Mouse (Mus musculus): ENCODE results near the gene Nom1. TPM values are rescaled to one million over a fixed set of nuclear protein-coding genes. Genes with fewer than 3 reads are reported as not detected.
A peak's percentile ranks its signal among the peaks of the same experiment; 100 is the strongest.
"Not testable (repeated sequence)": the region's sequence is repeated elsewhere in the genome, so short reads cannot be mapped to it uniquely, and the experiment has no call there.

Nom1 gene
- polyA plus RNA-seq (2016; fragmentation: Nextera tagmentation; extraction: Ambion mirVana) = 35.8 and 36.4 TPM in 2 replicates

DNA sequence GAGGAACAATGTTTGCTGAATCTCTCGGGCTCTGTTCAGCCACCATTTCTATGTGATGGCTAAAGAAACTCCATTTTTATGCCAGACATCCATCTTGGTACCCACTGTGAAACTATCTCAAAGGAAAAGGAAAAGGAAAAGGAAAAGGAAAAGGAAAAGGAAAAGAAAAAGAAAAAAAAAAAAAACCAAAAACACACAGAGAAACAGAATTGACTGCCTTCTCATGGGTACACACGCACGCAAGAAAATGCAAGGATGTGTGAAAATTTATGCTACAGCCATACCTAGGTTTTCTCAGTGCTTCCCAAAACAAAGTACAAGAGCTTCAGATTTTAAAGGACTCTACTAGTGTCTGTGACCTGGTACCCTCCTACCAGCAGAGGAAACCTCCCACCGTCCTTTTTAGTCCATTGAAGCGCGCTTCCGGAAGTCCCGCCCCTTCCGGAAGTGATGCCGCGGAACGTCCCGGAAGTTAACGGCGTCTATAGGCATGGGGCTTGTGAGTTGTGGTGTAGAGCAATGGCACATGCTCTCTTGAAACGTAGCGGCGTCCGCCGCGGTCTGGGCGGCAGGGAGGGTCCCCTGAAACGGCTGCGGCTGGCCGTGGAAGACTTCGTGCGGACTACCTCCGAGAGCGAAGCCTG lies at the start of gene Nom1:
Gene Nom1 (plus strand): TSS at position 437 of the 644 bp plus-strand sequence.
- DNase-seq (ENCODE audit: low spot score) = peak; percentile 93
- H3K9me3 ChIP-seq = no peaks in the 10 kb centered on the region
- H3K4me3 ChIP-seq = peak within 1 kb of the TSS; percentile 97
- 5% methylated on average over 29 of the region's 29 CpGs for WGBS
- H3K4me1 ChIP-seq = peaks cover 19% of the 10 kb centered on the region
- H3K27me3 ChIP-seq (replicated peaks; ENCODE audit: low read depth, poor library complexity, severe bottlenecking) = 0 out of 2 replicates have a peak, but pooled peaks cover 7% of the 10 kb centered on the region
- peak within 1 kb of the TSS; percentile 86 for H3K27ac ChIP-seq (replicated peaks)
- peaks cover 35% of the 10 kb centered on the region for H3K36me3 ChIP-seq (replicated peaks)

DNA sequence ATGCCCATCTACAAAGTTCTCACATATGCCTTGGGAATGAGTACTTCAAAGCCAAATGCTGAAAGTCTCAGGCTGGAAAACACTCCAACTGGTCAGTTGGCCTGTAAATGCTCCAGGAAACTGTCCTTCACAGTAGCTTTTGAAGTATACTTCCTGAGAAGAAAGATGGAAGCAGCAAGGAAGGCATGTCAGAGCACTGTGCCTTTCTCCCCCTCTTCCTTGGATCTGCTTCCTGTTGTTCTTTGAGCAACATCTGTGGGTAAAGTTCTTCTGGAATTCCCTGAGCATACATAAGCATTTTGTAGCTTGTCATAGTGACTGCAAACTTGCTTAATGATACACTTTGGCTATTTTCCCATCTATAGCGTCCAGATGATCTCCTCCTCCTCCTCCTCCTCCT lies 46.9 kb upstream of the Nom1 start:
- no peaks in the 10 kb centered on the region; the same call in 1 of the 2 replicates for H3K27me3 ChIP-seq (replicated peaks; ENCODE audit: low read depth, poor library complexity, severe bottlenecking)
- no peak overlapping the region for H3K27ac ChIP-seq (replicated peaks)
- no peak for DNase-seq (ENCODE audit: low spot score)
- H3K4me3 ChIP-seq = no peak overlapping the region
- WGBS = 67% methylated on average over 1 of the region's 1 CpGs
- H3K9me3 ChIP-seq = no peaks in the 10 kb centered on the region
- H3K4me1 ChIP-seq = peaks cover 8% of the 10 kb centered on the region; the same call in 1 of the 2 replicates
- H3K36me3 ChIP-seq (replicated peaks) = no peaks in the 10 kb centered on the region

DNA sequence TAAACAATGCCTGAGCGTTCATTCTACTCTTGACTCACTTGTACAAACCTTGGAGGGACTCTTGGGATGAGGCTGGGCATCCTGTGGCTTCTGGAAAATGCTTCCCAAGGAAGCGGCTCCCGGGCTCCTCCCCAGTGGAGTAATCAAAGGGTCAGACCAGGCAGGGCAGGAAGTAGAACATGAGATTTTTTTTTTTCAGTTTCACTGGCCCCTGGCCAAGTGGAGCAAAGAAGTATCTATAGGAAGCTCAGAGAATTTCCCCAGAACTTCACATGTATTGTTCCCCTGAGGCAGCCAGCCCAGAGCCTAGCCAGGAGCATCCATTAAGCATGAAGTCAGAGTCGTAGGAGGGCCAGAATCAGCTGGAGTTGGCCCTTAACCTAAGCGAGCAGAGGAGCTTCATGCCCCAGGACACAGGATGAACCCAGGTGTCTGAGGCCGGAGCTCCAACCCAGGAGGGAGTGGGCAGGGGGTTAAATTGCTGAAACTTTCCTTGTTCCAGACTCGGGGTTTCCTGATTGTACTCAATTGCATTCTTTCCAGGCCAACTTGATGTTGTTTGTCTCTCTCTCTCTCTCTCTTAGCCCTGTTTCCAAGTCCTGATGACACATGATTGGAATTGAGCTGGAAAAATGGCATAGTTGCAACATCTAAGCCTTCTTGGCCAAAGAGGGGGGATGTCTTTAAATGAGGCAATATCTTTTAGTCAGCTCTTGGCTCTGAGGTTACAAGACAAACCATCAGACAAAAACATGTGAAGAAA lies 46.1 kb upstream of the Nom1 start:
- peaks cover 8% of the 10 kb centered on the region; the same call in 1 of the 2 replicates for H3K4me1 ChIP-seq
- no peak overlapping the region for H3K27ac ChIP-seq (replicated peaks)
- no peak for DNase-seq (ENCODE audit: low spot score)
- no peaks in the 10 kb centered on the region for H3K9me3 ChIP-seq
- no peak overlapping the region for H3K4me3 ChIP-seq
- H3K27me3 ChIP-seq (replicated peaks; ENCODE audit: low read depth, poor library complexity, severe bottlenecking) = no peaks in the 10 kb centered on the region; the same call in 1 of the 2 replicates
- 50% methylated on average over 7 of the region's 7 CpGs for WGBS
- H3K36me3 ChIP-seq (replicated peaks) = no peaks in the 10 kb centered on the region

DNA sequence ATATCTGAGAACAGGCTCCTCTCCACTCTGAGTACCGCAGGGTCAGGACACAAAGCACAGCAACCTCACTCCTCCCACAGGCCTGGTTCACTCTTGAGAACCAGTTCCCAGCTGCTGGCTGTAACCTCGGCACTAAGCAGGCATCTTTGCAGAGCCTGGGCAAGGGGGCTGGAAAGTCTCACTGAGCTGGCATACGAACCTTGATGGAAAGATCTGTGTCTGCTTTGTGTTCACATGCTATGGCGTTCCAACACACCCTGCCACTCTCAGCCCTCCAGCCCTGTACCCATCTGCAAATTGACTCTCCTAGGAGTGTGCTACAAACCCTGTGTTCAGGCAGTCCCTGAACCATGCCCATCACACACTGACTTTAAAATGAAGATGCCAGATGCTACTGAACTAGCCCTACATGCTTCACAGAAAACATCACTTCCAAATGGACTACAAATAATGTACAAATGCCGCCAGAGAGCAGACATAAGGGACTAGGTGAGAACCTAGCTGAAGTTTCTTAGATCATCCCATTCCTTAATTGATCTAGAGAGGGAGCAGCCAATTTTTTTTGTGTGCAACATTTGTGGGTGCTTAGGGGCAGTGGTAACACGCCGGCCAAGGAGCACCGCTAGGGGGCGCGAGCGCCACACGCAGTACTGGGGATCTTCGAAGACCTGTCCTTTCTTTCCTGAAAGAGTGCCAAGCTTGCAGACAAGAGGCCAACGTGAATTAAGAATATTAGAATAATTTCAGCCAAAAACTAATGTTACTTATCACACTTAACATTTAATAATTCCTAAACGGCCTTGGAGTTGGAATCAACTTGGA lies 45.3 kb upstream of the Nom1 start:
- peak; percentile 84 for DNase-seq (ENCODE audit: low spot score)
- Histone ChIP-seq H3K27me3 (replicated peaks; ENCODE audit: low read depth, poor library complexity, severe bottlenecking) (no peaks in the 10 kb centered on the region; the same call in 1 of the 2 replicates), H3K4me1 (peaks cover 8% of the 10 kb centered on the region; the same call in 1 of the 2 replicates), H3K36me3 (replicated peaks) (no peaks in the 10 kb centered on the region), H3K27ac (replicated peaks) (no peak overlapping the region), H3K4me3 (no peak overlapping the region), H3K9me3 (no peaks in the 10 kb centered on the region)
- 23% methylated on average over 15 of the region's 15 CpGs for WGBS

DNA sequence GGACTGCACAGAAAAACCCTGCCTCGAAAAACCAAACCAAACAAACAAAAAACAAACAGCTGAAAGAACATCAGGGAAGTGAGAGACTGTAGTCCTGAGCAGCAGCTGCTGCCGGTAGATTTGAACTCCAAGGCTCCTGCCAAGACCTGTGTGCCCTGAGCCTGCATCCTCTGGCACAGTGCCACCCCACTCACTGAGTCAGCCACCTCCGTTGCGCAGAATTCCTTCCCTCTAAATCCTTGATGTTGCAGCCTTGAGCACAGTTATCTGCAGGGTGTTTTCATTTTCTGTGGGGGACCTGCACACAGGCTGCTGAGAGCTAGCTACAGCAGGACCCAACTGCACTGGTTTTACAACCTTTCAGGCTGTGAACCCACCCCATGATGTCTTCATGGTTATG lies 36.0 kb upstream of the Nom1 start:
- 74% methylated on average over 4 of the region's 4 CpGs for WGBS
- 0 out of 2 replicates have a peak, but pooled peaks cover 2% of the 10 kb centered on the region for H3K9me3 ChIP-seq
- no peaks in the 10 kb centered on the region for H3K4me1 ChIP-seq
- no peak overlapping the region for H3K27ac ChIP-seq (replicated peaks)
- H3K36me3 ChIP-seq (replicated peaks) = no peaks in the 10 kb centered on the region
- no peak for DNase-seq (ENCODE audit: low spot score)
- no peaks in the 10 kb centered on the region for H3K27me3 ChIP-seq (replicated peaks; ENCODE audit: low read depth, poor library complexity, severe bottlenecking)
- H3K4me3 ChIP-seq = no peak overlapping the region

DNA sequence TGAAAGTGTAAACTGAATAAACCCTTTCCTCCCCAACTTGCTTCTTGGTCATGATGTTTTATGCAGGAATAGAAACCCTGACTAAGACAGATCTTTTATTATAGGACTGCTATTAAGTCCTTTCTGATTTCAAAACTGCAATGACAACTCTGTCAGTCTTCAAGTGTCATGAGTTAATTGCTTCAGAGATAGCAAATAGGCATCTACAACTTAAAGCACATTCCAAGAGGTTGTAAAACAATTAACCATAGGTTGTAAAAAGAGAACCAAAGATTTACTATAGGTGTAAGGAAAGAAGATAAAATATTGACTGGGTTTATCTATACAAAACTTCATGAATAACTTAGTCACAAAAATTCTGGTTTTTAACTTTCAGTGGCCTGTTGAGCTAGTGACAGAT lies 23.6 kb upstream of the Nom1 start:
- Histone ChIP-seq H3K4me1 (no peaks in the 10 kb centered on the region), H3K27ac (replicated peaks) (no peak overlapping the region), H3K36me3 (replicated peaks) (no peaks in the 10 kb centered on the region), H3K9me3 (no peaks in the 10 kb centered on the region), H3K4me3 (no peak overlapping the region), H3K27me3 (replicated peaks; ENCODE audit: low read depth, poor library complexity, severe bottlenecking) (no peaks in the 10 kb centered on the region)
- no peak for DNase-seq (ENCODE audit: low spot score)

DNA sequence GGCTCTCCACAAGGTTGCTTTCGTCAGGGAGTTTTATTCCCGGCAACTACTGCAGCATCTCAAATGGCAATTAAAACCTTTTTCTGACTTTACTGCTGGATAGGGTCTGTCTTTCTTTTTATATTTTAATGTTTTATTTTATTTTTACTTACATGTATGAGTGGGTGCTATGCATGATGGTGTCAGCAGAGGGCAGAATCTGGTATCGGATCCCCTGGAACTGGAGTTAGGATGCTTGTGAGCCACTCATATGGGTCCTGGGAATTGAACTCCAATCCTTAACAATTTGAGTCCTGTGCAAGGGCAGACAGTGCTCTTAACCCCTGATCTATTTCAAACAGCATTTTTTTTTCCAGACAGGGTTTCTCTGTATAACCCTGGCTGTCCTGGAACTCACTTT lies 21.4 kb upstream of the Nom1 start:
- no peak overlapping the region for H3K4me3 ChIP-seq
- H3K4me1 ChIP-seq = no peaks in the 10 kb centered on the region
- no peaks in the 10 kb centered on the region for H3K9me3 ChIP-seq
- no peaks in the 10 kb centered on the region for H3K36me3 ChIP-seq (replicated peaks)
- no peaks in the 10 kb centered on the region for H3K27me3 ChIP-seq (replicated peaks; ENCODE audit: low read depth, poor library complexity, severe bottlenecking)
- no peak overlapping the region for H3K27ac ChIP-seq (replicated peaks)
- DNase-seq (ENCODE audit: low spot score) = no peak
- WGBS = 80% methylated on average over 3 of the region's 3 CpGs

DNA sequence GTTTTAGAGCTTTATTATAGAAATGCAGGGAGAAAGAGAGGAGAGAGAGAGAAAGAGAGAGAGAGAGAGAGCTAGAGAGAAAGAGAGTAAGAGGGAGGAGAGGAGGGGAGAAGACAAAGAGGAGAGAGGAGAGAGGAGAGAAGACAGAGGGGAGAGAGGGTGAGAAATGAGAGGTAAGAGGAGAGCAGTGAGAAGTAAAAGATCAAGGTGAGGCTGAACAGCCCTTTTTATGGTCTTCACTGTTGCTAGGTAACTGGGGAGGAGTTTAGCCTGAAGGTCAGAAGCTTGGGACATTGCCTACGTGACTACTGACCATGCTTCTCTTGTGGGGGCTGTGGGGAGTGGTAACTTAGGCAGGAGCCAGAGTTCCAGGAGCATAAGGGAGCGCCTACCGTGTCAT lies 11.1 kb upstream of the Nom1 start:
- not testable (repeated sequence) for H3K27me3 ChIP-seq (replicated peaks; ENCODE audit: low read depth, poor library complexity, severe bottlenecking); H3K36me3 ChIP-seq (replicated peaks)
- WGBS = 77% methylated on average over 3 of the region's 3 CpGs

DNA sequence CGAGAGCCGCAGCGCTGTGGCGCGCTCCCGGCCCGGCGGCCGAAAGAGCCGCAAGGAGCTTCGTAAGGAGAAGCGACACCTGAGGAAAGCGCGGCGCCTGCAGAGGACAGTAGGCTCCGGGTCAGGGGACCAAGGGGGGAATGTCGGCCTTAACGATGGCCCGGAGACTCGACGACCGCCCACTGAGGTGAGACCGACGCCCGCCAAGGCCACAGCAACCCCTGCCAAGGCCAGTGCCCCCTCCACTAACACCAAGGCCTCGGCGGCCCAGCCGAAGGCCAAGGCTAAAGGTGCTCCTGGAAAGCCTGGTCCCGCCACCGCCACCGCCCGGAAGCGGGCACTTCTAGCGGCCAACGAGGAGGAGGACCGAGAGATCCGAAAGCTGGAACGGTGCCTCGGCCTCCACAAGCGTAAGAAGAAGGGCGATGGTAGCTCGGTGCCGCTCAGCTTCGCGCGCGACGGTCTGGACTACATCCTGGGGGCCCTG lies 451 bp downstream of the Nom1 start:
- Histone ChIP-seq H3K27me3 (replicated peaks; ENCODE audit: low read depth, poor library complexity, severe bottlenecking) (0 out of 2 replicates have a peak, but pooled peaks cover 7% of the 10 kb centered on the region), H3K4me1 (peaks cover 19% of the 10 kb centered on the region), H3K36me3 (replicated peaks) (peaks cover 41% of the 10 kb centered on the region), H3K9me3 (no peaks in the 10 kb centered on the region), H3K27ac (replicated peaks) (peak overlapping the region; percentile 86), H3K4me3 (peak overlapping the region; percentile 97)
- WGBS = under 1% methylated on average over 48 of the region's 48 CpGs
- DNase-seq (ENCODE audit: low spot score) = no peak

More for the DNA sequence above, 11.1 kb upstream of the Nom1 start:
- H3K4me3 ChIP-seq; H3K4me1 ChIP-seq; H3K27ac ChIP-seq (replicated peaks); DNase-seq (ENCODE audit: low spot score); H3K9me3 ChIP-seq: not testable (repeated sequence)

DNA sequence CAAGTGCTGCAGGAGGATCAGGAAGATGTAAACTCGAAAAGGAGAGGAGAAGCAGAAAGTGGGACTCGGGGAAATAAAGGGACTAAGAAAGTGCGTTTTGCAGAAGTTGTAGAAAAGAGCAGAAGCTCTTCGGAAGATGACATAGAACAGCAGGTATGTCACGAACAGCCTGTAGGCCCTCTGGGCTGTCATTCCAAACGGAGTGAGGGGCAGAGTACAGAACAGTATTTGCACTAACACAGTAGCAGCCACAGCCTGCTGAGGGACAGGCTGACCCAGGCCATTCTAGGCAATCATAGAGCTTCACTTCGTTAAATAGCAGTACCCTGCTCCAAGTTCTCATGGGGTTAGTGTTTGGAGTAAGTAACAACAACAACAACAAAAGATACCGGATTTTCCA lies 1.0 kb downstream of the Nom1 start:
- peaks cover 47% of the 10 kb centered on the region for H3K36me3 ChIP-seq (replicated peaks)
- no peaks in the 10 kb centered on the region for H3K9me3 ChIP-seq
- H3K27me3 ChIP-seq (replicated peaks; ENCODE audit: low read depth, poor library complexity, severe bottlenecking) = 0 out of 2 replicates have a peak, but pooled peaks cover 5% of the 10 kb centered on the region
- H3K4me1 ChIP-seq = peaks cover 19% of the 10 kb centered on the region
- WGBS = 50% methylated on average over 8 of the region's 8 CpGs
- no peak for DNase-seq (ENCODE audit: low spot score)
- peak overlapping the region; percentile 86 for H3K27ac ChIP-seq (replicated peaks)
- H3K4me3 ChIP-seq = peak overlapping the region; percentile 97

DNA sequence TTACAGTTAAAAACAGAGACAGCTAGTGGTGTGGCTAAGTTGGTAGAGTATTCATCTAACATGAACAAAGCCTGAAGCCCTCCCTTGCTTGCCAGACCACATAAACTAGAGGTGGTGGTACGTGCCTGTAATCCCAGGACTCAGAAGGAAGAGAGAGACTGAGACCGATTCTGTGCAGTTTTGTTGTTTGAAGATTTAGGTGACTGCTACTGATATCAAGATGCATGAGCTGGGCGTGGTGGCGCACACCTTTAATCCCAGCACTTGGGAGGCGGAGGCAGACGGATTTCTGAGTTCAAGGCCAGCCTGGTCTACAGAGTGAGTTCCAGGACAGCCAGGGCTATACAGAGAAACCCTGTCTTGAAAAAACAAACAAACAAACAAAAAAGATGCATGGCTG lies 2.3 kb downstream of the Nom1 start:
- not testable (repeated sequence) for H3K4me3 ChIP-seq; H3K27ac ChIP-seq (replicated peaks); H3K27me3 ChIP-seq (replicated peaks; ENCODE audit: low read depth, poor library complexity, severe bottlenecking); DNase-seq (ENCODE audit: low spot score); H3K9me3 ChIP-seq
- Histone ChIP-seq H3K36me3 (replicated peaks) (peaks cover 59% of the 10 kb centered on the region), H3K4me1 (peaks cover 19% of the 10 kb centered on the region)
- WGBS = 91% methylated on average over 6 of the region's 6 CpGs

DNA sequence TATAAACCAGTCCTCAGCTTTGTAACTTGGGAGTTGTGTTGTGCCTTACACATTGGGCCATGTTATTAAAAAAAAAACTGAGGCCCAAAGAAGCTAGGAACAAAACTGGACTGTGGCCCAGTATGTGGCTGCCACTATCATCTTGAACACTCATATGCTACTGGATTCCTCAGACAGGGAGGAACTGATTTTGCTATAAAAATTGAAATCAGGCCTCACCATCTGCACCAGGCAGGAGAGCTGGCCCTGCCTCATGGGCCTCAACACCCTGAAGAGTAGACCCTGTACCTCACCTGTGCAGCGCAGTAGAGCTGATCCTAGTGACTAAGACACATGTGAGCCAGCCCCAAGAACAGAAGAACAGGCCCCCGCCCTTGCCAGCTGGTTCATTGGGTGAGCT lies 10.8 kb downstream of the Nom1 start:
- 94% methylated on average over 2 of the region's 2 CpGs for WGBS
- peaks cover 98% of the 10 kb centered on the region for H3K36me3 ChIP-seq (replicated peaks)
- no peak for DNase-seq (ENCODE audit: low spot score)
- no peaks in the 10 kb centered on the region for H3K9me3 ChIP-seq
- no peak overlapping the region for H3K27ac ChIP-seq (replicated peaks)
- no peaks in the 10 kb centered on the region for H3K4me1 ChIP-seq
- H3K4me3 ChIP-seq = no peak overlapping the region
- H3K27me3 ChIP-seq (replicated peaks; ENCODE audit: low read depth, poor library complexity, severe bottlenecking) = no peaks in the 10 kb centered on the region

All from embryonic facial prominence, embryonic 10.5 days (tissue).